Mouse (Mus musculus) WW6 (cell line): ENCODE measurements around the gene Tspoap1.

Experiments used
- DNase-seq: peaks from one replicate; pipeline ENCODE4 v3.0.0-alpha.2; 2013; ENCODE audit warnings: low read depth, low spot score

Gene Tspoap1

GRCm38 (mm10) chr11:87745632-87746555, 14.4 kb upstream of the Tspoap1 start:
- no peak for DNase-seq

GRCm38 (mm10) chr11:87747312-87747711, 13.0 kb upstream of the Tspoap1 start:
- DNase-seq = no peak

- DNase-seq = no peak
Measured at GRCm38 (mm10) chr11:87747716-87748115, 12.6 kb upstream of the Tspoap1 start.

GRCm38 (mm10) chr11:87748132-87749119, 11.9 kb upstream of the Tspoap1 start:
- no peak for DNase-seq

- no peak for DNase-seq
Measured at GRCm38 (mm10) chr11:87749192-87750042, 10.9 kb upstream of the Tspoap1 start.

- DNase-seq = no peak
Measured at GRCm38 (mm10) chr11:87750043-87750421, 10.3 kb upstream of the Tspoap1 start.

- DNase-seq = no peak
Measured at GRCm38 (mm10) chr11:87750521-87750920, 9.8 kb upstream of the Tspoap1 start.

- DNase-seq = no peak
Measured at GRCm38 (mm10) chr11:87751031-87751430, 9.3 kb upstream of the Tspoap1 start.

GRCm38 (mm10) chr11:87751491-87751966, 8.8 kb upstream of the Tspoap1 start:
- no peak for DNase-seq

GRCm38 (mm10) chr11:87752307-87752706, 8.0 kb upstream of the Tspoap1 start:
- no peak for DNase-seq

- DNase-seq = no peak
Measured at GRCm38 (mm10) chr11:87753255-87753654, 7.1 kb upstream of the Tspoap1 start.

- no peak for DNase-seq
Measured at GRCm38 (mm10) chr11:87753891-87754501, 6.3 kb upstream of the Tspoap1 start.

GRCm38 (mm10) chr11:87754603-87755002, 5.7 kb upstream of the Tspoap1 start:
- DNase-seq = no peak

- no peak for DNase-seq
Measured at GRCm38 (mm10) chr11:87755360-87756017, 4.9 kb upstream of the Tspoap1 start.

- DNase-seq = no peak
Measured at GRCm38 (mm10) chr11:87756251-87756820, 4.0 kb upstream of the Tspoap1 start.

GRCm38 (mm10) chr11:87757001-87757954, 3.1 kb upstream of the Tspoap1 start:
- no peak for DNase-seq

- DNase-seq = no peak
Measured at GRCm38 (mm10) chr11:87758161-87758911, 2.0 kb upstream of the Tspoap1 start.
